Mouse (Mus musculus) urinary bladder, postnatal 25 days (tissue): Measurements from ENCODE around the gene Kcnip4.

Experiments used
- DNase-seq: peaks from one replicate; pipeline ENCODE4 v3.0.0; 2022; ENCODE audit warnings: low spot score

Gene Kcnip4

GRCm38 (mm10) chr5:49524394-49525241 lies at the start of gene Kcnip4:
Gene Kcnip4, minus strand, starts transcription at chr5:49524907.
- DNase-seq, result no peak

- DNase-seq, result no peak
Observed at GRCm38 (mm10) chr5:49571876-49572275, 47.2 kb upstream of the Kcnip4 start.

- no peak for DNase-seq
Observed at GRCm38 (mm10) chr5:49563751-49564150, 39.0 kb upstream of the Kcnip4 start.

- DNase-seq, result no peak
Observed at GRCm38 (mm10) chr5:49557436-49557835, 32.7 kb upstream of the Kcnip4 start.

- DNase-seq, result no peak
Observed at GRCm38 (mm10) chr5:49547884-49548283, 23.2 kb upstream of the Kcnip4 start.

GRCm38 (mm10) chr5:49529362-49529761 lies 4.7 kb upstream of the Kcnip4 start:
- no peak for DNase-seq

GRCm38 (mm10) chr5:49525242-49525612 lies 520 bp upstream of the Kcnip4 start:
- no peak for DNase-seq

- DNase-seq, result no peak
Observed at GRCm38 (mm10) chr5:49523997-49524393, 712 bp downstream of the Kcnip4 start.

GRCm38 (mm10) chr5:49522986-49523385 lies 1.7 kb downstream of the Kcnip4 start:
- DNase-seq, result no peak

- DNase-seq, result no peak
Observed at GRCm38 (mm10) chr5:49498743-49499142, 26.0 kb downstream of the Kcnip4 start.

GRCm38 (mm10) chr5:49487270-49487669 lies 37.4 kb downstream of the Kcnip4 start:
- no peak for DNase-seq

- no peak for DNase-seq
Observed at GRCm38 (mm10) chr5:49470738-49471137, 54.0 kb downstream of the Kcnip4 start.

- DNase-seq, result no peak
Observed at GRCm38 (mm10) chr5:49460643-49461276, 63.9 kb downstream of the Kcnip4 start.

- DNase-seq, result no peak
Observed at GRCm38 (mm10) chr5:49453100-49453499, 71.6 kb downstream of the Kcnip4 start.

- no peak for DNase-seq
Observed at GRCm38 (mm10) chr5:49451295-49451694, 73.4 kb downstream of the Kcnip4 start.

GRCm38 (mm10) chr5:49450876-49451275 lies 73.8 kb downstream of the Kcnip4 start:
- DNase-seq, result no peak

GRCm38 (mm10) chr5:49437236-49437635 lies 87.5 kb downstream of the Kcnip4 start:
- no peak for DNase-seq

GRCm38 (mm10) chr5:49427689-49428088 lies 97.0 kb downstream of the Kcnip4 start:
- no peak for DNase-seq

- DNase-seq, result no peak
Observed at GRCm38 (mm10) chr5:49419707-49420106, 105.0 kb downstream of the Kcnip4 start.

GRCm38 (mm10) chr5:49408351-49408750 lies 116.4 kb downstream of the Kcnip4 start:
- DNase-seq, result no peak

GRCm38 (mm10) chr5:49370543-49371076 lies 154.1 kb downstream of the Kcnip4 start:
- no peak for DNase-seq

- DNase-seq, result no peak
Observed at GRCm38 (mm10) chr5:49368636-49369423, 155.9 kb downstream of the Kcnip4 start.
